In the genomic region with DNA sequence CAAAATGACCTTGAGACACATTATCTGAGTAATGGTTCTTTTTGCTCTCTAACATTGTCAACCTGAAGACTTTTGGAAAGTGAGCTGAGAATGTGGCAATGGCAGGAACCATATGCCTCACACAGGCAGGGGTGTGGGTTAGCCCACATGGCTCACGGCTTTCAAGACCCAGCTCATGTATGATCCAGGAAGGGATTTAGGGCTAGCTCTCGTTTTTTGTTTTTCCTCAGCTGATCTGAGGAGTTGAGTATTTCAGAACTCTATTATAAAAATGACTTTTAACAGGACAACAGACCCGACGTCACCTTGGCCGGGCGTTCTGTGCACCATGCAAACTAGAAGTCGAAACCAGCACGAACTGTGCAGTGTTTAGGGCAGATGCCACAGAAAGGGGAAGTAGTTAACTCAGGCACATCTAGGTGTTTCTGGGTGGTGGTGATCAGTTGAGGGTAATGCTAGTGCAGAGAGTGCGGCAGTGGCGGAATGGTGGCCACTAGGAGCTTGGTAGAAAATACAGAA, we compare ENCODE assay signal across 1 mouse cellular context.
A peak's percentile ranks its signal among the peaks of the same experiment; 100 is the strongest.
TF ChIP-seq lines count a peak whose summit lies in the region.

No protein-coding gene starts in this region.

TF ChIP-seq in CH12.LX, 34 proteins besides CTCF, POLR2A, EP300 and RAD21 (continued from another document):
- TF ChIP-seq ETS1 (conservative IDR thresholded peaks at IDR 0.05; ENCODE audit: low read depth, low read length) (0 out of 2 replicates have a peak, but pooled peaks have one; percentile 25), CHD2 (IDR thresholded peaks at IDR 0.05; ENCODE audit: low read length) (no peak), ZMIZ1 (IDR thresholded peaks at IDR 0.05; ENCODE audit: low read depth, low read length) (peak; percentile 67; the same call in 1 of the 2 replicates), GABPA (IDR thresholded peaks at IDR 0.05; ENCODE audit: insufficient replicate concordance, low read depth, low read length) (no peak), MYC (IDR thresholded peaks at IDR 0.05; ENCODE audit: low read depth, low read length) (peak; percentile 97), JUN (IDR thresholded peaks at IDR 0.05; ENCODE audit: insufficient read depth, low read depth, low read length) (no peak), E2F4 (IDR thresholded peaks at IDR 0.05; ENCODE audit: insufficient replicate concordance, low read depth, low read length) (no peak), BHLHE40 (IDR thresholded peaks at IDR 0.05; ENCODE audit: low read depth, low read length) (peak; percentile 79), ZC3H11A (IDR thresholded peaks at IDR 0.05; ENCODE audit: low read depth, low read length) (no peak), KAT2A (IDR thresholded peaks at IDR 0.05; ENCODE audit: insufficient replicate concordance, low read length) (no peak), MXI1 (IDR thresholded peaks at IDR 0.05; ENCODE audit: low read depth, low read length) (no peak), ELF1 (IDR thresholded peaks at IDR 0.05; ENCODE audit: low read depth, low read length) (peak; percentile 56; the same call in 1 of the 2 replicates), RCOR1 (conservative IDR thresholded peaks at IDR 0.05; ENCODE audit: low read depth, low read length) (no peak), USF1 (IDR thresholded peaks at IDR 0.05; ENCODE audit: low read depth, low read length) (no peak)
